Mouse (Mus musculus): Measurements from ENCODE around the gene Olfr1328.
"Not testable (repeated sequence)": the region's sequence is repeated elsewhere in the genome, so short reads cannot be mapped to it uniquely, and the experiment has no call there.

Gene Olfr1328

DNA sequence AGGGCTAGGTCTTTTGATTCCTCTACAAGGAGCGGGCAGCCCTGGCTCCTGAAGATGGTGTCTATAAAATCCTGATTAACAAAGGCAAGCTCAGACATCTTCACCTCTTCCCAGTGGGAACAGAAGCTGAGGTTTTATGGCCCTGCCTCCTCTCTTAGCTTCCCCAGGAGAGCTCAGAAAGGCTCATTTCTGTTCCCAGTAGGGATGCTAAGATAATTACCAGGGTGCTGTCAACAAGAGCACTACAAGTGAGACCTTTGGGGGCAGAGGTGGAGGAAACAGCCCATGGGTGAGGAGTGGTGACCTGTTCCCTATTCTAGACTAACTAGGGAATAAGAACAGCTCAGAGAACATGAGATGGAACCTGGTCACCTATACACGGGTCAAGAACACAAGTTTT lies at the start of gene Olfr1328:
Olfr1328 (minus strand) TSS at position 101 of the 400 bp plus-strand sequence.
- DNase-seq (ENCODE audit: low spot score), result no peak

DNA sequence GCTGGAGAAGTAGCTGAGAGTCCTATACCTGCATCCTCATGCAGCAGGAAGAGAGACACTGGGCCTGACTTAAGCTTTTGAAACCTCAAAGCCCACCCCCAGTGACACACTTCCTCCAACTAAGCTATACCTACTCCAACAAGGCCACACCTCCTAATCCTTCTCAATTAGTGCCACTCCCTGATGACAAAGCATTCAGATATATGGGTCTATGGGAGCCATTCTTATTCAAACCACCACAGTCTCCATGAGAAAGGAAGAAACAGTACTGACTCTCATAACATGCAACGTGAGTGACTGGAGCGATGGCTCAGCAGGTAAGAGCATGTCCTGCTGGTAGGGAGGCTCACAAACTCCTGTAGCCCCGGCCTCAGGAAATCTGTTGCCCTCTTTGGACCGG lies 46.9 kb upstream of the Olfr1328 start:
- DNase-seq (ENCODE audit: low spot score), result no peak

DNA sequence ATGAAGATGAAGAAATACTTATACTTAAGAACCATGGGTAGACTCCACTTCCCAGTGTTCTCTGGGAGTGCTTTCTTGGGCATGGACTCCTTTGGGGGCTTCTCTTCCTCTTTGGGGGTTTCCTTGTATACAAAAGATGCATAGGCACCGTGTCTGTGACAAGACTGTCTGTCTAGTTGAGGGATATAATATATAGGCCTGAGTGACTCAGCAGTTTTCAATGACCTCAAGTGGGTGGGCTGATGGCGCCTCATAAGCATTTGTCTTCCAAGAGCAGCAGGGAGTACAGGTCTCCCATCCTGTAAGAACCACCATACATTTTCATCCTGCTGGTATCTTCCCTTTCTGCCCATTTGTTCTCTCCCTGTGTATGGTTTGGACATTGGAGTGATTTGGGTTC lies 34.9 kb upstream of the Olfr1328 start:
- DNase-seq (ENCODE audit: low spot score), result no peak

DNA sequence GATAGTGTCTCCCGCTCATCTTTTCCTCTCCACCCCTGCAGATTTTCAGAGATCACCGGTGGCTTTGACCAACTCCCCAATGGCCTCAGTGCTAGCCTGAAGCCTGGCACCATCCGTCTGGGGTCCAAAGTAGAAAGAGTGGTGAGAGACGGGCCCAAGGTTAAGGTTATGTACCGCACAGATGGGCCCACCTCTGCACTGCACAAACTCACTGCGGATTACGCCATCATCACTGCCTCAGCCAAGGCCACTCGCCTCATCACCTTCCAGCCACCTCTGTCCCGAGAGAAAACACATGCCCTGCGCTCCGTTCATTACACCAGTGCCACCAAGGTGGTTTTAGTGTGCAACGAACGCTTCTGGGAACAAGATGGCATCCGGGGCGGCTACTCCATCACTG lies 29.3 kb upstream of the Olfr1328 start:
- DNase-seq (ENCODE audit: low spot score), result no peak

DNA sequence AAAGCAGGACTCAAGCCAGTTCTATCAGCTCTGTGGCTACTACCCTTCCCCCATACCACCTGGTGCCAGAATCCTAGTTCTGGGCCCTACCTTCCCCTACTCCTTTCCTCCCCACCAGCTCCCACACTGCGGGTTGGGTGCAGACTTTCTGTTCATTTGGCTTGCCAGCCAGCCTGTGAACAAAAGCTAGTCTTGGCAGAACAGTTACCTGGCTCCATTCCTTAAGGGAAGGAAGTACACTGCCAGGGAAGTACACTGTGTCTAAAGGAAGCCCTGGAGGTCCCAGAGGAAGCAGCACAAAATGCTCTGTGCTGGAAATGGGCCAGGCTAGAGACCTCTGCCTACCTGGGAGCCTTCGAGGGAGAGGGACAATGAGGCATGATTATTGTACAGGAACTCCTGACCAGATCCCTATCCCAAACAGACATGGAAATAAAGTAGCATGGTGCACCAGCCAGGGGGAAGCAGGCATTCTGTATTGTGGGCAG lies 22.8 kb upstream of the Olfr1328 start, which contains the start of gene Lao1:
Lao1 (plus strand) TSS at position 438 of the 488 bp plus-strand sequence.
- peak; percentile 7 for DNase-seq (ENCODE audit: low spot score)

DNA sequence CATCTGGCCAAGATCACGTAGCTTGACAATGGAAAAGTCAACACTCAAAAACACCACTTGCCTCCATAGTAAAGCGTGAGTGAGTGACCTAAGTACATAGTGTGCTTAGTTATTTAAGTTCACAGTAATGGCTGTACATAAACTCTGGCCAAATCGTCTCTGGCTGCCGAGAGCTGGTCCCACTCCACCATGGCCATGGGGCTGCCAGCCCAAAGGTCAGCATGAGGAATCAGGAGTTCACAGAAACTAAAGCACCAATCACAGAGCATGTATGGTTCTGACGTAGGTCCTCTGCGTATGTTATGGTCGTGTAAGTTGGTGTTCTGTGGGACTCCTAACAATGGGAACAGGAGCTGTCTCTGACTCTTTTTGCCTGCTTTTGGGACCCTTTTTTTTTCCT lies 20.4 kb upstream of the Olfr1328 start:
- DNase-seq (ENCODE audit: low spot score), result no peak

DNA sequence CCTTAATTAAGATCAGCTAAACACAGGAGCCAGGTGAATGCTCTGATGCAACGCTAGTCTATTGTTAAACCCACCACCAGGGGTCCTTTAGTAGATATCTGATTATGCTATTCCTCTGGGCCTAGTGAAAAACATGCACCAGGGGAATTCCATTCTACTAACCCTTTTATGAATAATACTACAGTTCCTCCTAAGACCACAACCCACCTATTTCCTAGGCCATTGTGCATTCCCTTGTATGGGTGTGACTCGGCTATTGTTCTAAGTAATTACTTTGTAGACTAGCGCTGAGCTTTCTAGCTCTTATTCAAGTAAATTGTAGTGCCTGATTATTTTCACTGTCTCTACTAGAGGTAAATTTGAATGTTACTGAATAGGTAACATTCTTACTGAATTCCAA lies 7.1 kb downstream of the Olfr1328 start:
- DNase-seq (ENCODE audit: low spot score), result not testable (repeated sequence)

DNA sequence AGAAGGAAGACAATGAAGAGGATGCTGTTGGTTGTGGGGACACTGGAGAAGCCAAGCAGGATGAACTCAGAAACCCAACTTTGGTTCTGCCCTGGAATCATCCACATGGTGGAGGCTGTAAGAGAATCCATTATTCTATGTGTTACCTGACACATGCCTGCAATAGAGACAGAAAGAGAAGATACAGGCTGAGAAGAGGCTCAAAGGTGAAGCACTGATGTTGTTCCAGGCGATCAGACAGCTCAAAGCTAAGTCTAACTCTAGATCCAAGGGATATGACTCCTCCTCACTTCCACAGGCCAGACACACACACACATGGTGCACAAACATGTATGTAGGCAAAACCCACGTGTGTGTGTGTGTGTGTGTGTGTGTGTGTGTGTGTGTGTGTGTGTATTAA lies 21.0 kb downstream of the Olfr1328 start, which contains the start of gene Olfr1329:
Olfr1329 (minus strand) TSS at position 101 of the 400 bp plus-strand sequence.
- not testable (repeated sequence) for DNase-seq (ENCODE audit: low spot score)

DNA sequence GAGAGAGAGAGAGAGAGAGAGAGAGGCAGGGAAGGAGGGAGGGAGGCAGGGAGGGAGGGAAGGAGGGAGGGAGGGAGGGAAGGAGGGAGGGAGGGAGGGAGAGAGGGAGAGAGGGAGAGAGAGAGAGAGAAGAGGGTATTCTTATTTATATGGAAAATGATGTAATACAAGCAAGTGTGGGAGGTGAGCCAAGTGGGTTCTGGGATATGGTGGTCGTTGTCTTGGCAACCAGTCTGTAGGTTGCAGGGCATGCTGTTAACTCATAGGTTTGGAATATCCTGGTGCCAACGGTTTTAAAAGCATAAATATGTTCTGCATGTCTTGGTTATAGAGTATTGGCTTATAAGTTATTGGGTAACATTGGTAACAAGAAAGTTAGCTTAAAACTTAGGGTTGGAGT lies 36.4 kb downstream of the Olfr1328 start:
- no peak for DNase-seq (ENCODE audit: low spot score)

DNA sequence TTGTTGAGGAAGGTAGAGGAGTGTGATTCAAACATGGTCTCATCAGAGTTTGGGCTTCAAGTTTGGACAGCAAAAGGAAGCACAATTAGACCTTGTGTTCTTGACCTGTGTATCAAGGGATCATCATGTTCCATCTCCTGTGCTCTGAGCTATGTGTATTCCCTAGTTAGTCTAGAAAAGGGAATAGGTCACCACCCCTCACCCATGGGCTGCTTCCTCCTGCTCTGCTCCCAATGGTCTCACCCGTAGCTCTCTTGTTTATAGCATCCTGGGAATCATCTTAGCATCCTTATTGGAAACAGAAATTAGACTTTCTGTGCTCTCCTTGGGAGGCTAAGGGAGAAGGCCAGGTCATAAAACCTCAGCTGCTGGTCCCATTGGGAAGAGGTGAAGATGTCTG lies 50.1 kb downstream of the Olfr1328 start, which contains the start of gene Olfr1330:
Olfr1330 (plus strand) TSS at position 301 of the 400 bp plus-strand sequence.
- no peak for DNase-seq (ENCODE audit: low spot score)

All from ovary, postnatal 14 days (tissue).